15 mouse cellular contexts compared by ENCODE assay signal in the genomic region with DNA sequence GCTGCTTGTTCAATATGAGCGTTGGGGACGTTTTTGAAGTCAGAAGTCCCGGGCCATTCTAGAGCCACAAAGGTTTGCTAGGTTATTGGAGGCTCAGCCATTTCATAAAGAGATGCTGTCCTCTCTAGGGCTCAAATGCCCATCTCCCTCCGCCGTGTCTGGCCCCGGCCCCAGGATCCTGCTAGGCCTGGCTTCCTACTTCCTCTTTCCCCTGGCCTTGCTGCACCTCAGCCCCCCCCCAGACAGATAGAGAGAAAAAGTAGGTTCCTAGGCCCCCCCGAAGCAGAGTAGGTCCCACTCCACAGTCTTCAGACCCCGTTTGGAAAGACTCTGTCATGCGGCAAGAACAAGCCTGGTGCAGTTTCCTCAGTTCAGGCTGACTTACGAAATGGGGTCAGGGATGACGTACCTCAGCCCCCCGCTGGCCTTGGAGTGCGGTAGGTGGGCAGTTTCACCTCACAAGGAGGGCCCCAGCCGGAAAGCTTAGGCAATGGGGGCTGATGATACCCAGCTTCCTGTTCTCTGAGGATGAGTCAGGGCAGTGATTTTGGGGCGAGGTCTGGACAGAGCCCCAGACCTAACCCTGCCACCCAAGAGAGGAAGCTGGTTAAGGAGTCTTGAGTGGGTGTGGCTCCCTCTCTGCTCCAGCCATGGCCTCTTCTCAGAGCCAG. TPM values are rescaled to one million over a fixed set of nuclear protein-coding genes. Genes with fewer than 3 reads are reported as not detected.
DNase-seq lines count a peak whose midpoint lies in the region; ATAC-seq lines count a peak whose summit lies in the region.
"Had no signal": no experiment of that assay in that cellular context is flagged by ENCODE, and none has a peak within 500 bp of the region (broad histone marks: within the 10 kb centered on the region; RNA-seq: fewer than 3 reads in every experiment).

No protein-coding gene starts in this region.

- WGBS in liver, embryonic 15.5 days (ENCODE audit: insufficient replicate concordance): 34% methylated on average over 15 of the region's 15 CpGs
- 39% methylated on average over 15 of the region's 15 CpGs for WGBS in liver, embryonic 12.5 days (ENCODE audit: insufficient replicate concordance)

- H3K9ac ChIP-seq in liver, embryonic 15.5 days: no peak overlapping the region
- no peak overlapping the region for H3K9ac ChIP-seq in liver, embryonic 12.5 days
- H3K9ac ChIP-seq: liver, embryonic 14.5 days had no signal

- H3K36me3 ChIP-seq in liver, embryonic 15.5 days (replicated peaks): no peaks in the 10 kb centered on the region
- no peaks in the 10 kb centered on the region for H3K36me3 ChIP-seq in liver, embryonic 12.5 days
- H3K36me3 ChIP-seq: hindbrain, embryonic 10.5 days had no signal

- no peak overlapping the region for H3K4me3 ChIP-seq in liver, embryonic 15.5 days (replicated peaks)
- no peak overlapping the region for H3K4me3 ChIP-seq in liver, embryonic 12.5 days
- H3K4me3 ChIP-seq: hindbrain, embryonic 10.5 days had no signal

- H3K4me2 ChIP-seq in liver, embryonic 15.5 days: peak overlapping the region; percentile 15; the same call in 1 of the 2 replicates
- H3K4me2 ChIP-seq in liver, embryonic 12.5 days: no peak overlapping the region

- no peak overlapping the region for H3K27ac ChIP-seq in liver, embryonic 15.5 days (replicated peaks)
- no peak overlapping the region for H3K27ac ChIP-seq in liver, embryonic 12.5 days
- H3K27ac ChIP-seq: hindbrain, embryonic 10.5 days; liver, embryonic 14.5 days had no signal

- H3K4me1 ChIP-seq in liver, embryonic 15.5 days (replicated peaks): peaks cover 32% of the 10 kb centered on the region
- H3K4me1 ChIP-seq in liver, embryonic 12.5 days: peaks cover 51% of the 10 kb centered on the region

- peak; percentile 17; the same call in 1 of the 2 replicates for ATAC-seq in liver, embryonic 15.5 days (ENCODE audit: insufficient read depth)
- no peak for ATAC-seq in liver, embryonic 12.5 days
- peak; percentile 83 for ATAC-seq in granulocyte monocyte progenitor cell, adult 5-6 weeks (replicated peaks; ENCODE audit: poor library complexity, severe bottlenecking)
- peak; percentile 62 for ATAC-seq in monocyte, adult 5-6 weeks (replicated peaks; ENCODE audit: insufficient number of reproducible peaks, low FRiP score, low TSS enrichment, poor library complexity, severe bottlenecking)
- ATAC-seq: forebrain, embryonic 14.5 days had no signal

- peak; percentile 7 for DNase-seq in adrenal gland, postnatal 10 days
- DNase-seq in adrenal gland, postnatal 4 days (ENCODE audit: low spot score in 2 of 2): no peak
- DNase-seq in kidney, adult 18-20 months: no peak
- no peak for DNase-seq in Muller cell, postnatal 12 days (ENCODE audit: inconsistent ontology term)
- DNase-seq: embryo, embryonic 11 days; kidney, adult 9 months; layer of hippocampus, postnatal 36 days had no signal

- H3K27me3 ChIP-seq in liver, embryonic 15.5 days: peaks cover 5% of the 10 kb centered on the region; the same call in 1 of the 2 replicates
- H3K27me3 ChIP-seq in liver, embryonic 12.5 days (replicated peaks): peaks cover 9% of the 10 kb centered on the region

- no peaks in the 10 kb centered on the region for H3K9me3 ChIP-seq in liver, embryonic 15.5 days (replicated peaks)
- H3K9me3 ChIP-seq in liver, embryonic 12.5 days (replicated peaks): no peaks in the 10 kb centered on the region
- H3K9me3 ChIP-seq: hindbrain, embryonic 10.5 days had no signal

RNA-seq across cellular contexts. Expression of gene Fmnl1, which starts 7.0 kb away (rescaled TPM):
- 10 to 100 TPM; 17.7 to 20.5 TPM for total RNA-seq in adrenal gland, postnatal 10 days (2021)
- total RNA-seq in adrenal gland, postnatal 4 days (2021): 10 to 100 TPM; 13.4 to 14.2 TPM
- 5.7 and 6.2 TPM in 2 replicates for polyA plus RNA-seq in liver, embryonic 15.5 days (2015; fragmentation: Nextera tagmentation; extraction: Ambion mirVana)
- polyA plus RNA-seq in liver, embryonic 12.5 days (2016; fragmentation: Nextera tagmentation; extraction: Ambion mirVana): 5.2 and 5.7 TPM in 2 replicates
- total RNA-seq in granulocyte monocyte progenitor cell, adult 5-6 weeks (2014; fragmentation: Nextera tagmentation): 58.4 and 94.0 TPM in 2 replicates
- total RNA-seq in granulocyte monocyte progenitor cell, adult 5-6 weeks (2017): 21.3 and 31.0 TPM in 2 replicates
- 189 to 455 TPM (median 252 TPM) in 3 replicates for total RNA-seq in monocyte, adult 5-6 weeks (2017)

RNA-seq across cellular contexts. Expression of gene 1700023F06Rik, which starts 30.4 kb away (rescaled TPM):
- under 1 TPM in 1 of 2 experiments, not detected in 1; 0.27 TPM for total RNA-seq in adrenal gland, postnatal 10 days (2021)
- under 1 TPM; 0.45 to 0.70 TPM for total RNA-seq in adrenal gland, postnatal 4 days (2021)
- 0.08 TPM in 1 of 2 replicates, not detected in the other for polyA plus RNA-seq in liver, embryonic 15.5 days (2015; fragmentation: Nextera tagmentation; extraction: Ambion mirVana)
- polyA plus RNA-seq in liver, embryonic 12.5 days (2016; fragmentation: Nextera tagmentation; extraction: Ambion mirVana): 0.11 TPM in 1 of 2 replicates, not detected in the other
- not detected in 2 replicates for total RNA-seq in granulocyte monocyte progenitor cell, adult 5-6 weeks (2014; fragmentation: Nextera tagmentation)
- not detected in 2 replicates for total RNA-seq in granulocyte monocyte progenitor cell, adult 5-6 weeks (2017)
- total RNA-seq in monocyte, adult 5-6 weeks (2017): not detected in 3 replicates
- polyA plus RNA-seq: liver, embryonic 14.5 days had no signal

RNA-seq across cellular contexts. Expression of gene Spata32, which starts 40.3 kb away (rescaled TPM):
- total RNA-seq in adrenal gland, postnatal 10 days (2021): not detected
- not detected for total RNA-seq in adrenal gland, postnatal 4 days (2021)
- polyA plus RNA-seq in liver, embryonic 15.5 days (2015; fragmentation: Nextera tagmentation; extraction: Ambion mirVana): not detected in 2 replicates
- polyA plus RNA-seq in liver, embryonic 12.5 days (2016; fragmentation: Nextera tagmentation; extraction: Ambion mirVana): not detected in 2 replicates
- total RNA-seq in granulocyte monocyte progenitor cell, adult 5-6 weeks (2014; fragmentation: Nextera tagmentation): 1.4 TPM in 1 of 2 replicates, not detected in the other
- total RNA-seq in granulocyte monocyte progenitor cell, adult 5-6 weeks (2017): not detected in 2 replicates
- total RNA-seq in monocyte, adult 5-6 weeks (2017): not detected in 3 replicates
- polyA plus RNA-seq: forebrain, embryonic 14.5 days; hindbrain, embryonic 10.5 days; liver, embryonic 14.5 days; stomach, embryonic 16.5 days had no signal

RNA-seq across cellular contexts. Expression of gene Hexim2, which starts 45.7 kb away (rescaled TPM):
- total RNA-seq in adrenal gland, postnatal 10 days (2021): 1 to 10 TPM; 4.8 to 8.9 TPM
- total RNA-seq in adrenal gland, postnatal 4 days (2021): 10 to 100 TPM; 10.4 to 11.8 TPM
- 4.2 and 4.7 TPM in 2 replicates for polyA plus RNA-seq in liver, embryonic 15.5 days (2015; fragmentation: Nextera tagmentation; extraction: Ambion mirVana)
- 9.5 and 10.0 TPM in 2 replicates for polyA plus RNA-seq in liver, embryonic 12.5 days (2016; fragmentation: Nextera tagmentation; extraction: Ambion mirVana)
- total RNA-seq in granulocyte monocyte progenitor cell, adult 5-6 weeks (2014; fragmentation: Nextera tagmentation): 2.6 and 6.4 TPM in 2 replicates
- 1.3 and 3.4 TPM in 2 replicates for total RNA-seq in granulocyte monocyte progenitor cell, adult 5-6 weeks (2017)
- 0.87 to 2.5 TPM in 2 of 3 replicates, not detected in the other for total RNA-seq in monocyte, adult 5-6 weeks (2017)
